Mouse (Mus musculus): ENCODE measurements around the gene Ackr2.

- TF ChIP-seq EP300 (IDR thresholded peaks at IDR 0.05; ENCODE audit: low read depth) (no peak), CTCF (IDR thresholded peaks at IDR 0.05; ENCODE audit: low read depth) (no peak)
Observed at GRCm38 (mm10) chr9:121943005-121943404, 44.9 kb downstream of the Ackr2 start.

All from liver, embryonic 14.5 days (tissue).